Mouse (Mus musculus): ENCODE measurements at regions not wholly inside any gene's neighbourhood (a gene's known extent, or its start where the extent isn't known, plus 50 kb on each side); places are given as distances from the start of the nearest gene placed in this dataset.
A peak's percentile ranks its signal among the peaks of the same experiment; 100 is the strongest.

DNA sequence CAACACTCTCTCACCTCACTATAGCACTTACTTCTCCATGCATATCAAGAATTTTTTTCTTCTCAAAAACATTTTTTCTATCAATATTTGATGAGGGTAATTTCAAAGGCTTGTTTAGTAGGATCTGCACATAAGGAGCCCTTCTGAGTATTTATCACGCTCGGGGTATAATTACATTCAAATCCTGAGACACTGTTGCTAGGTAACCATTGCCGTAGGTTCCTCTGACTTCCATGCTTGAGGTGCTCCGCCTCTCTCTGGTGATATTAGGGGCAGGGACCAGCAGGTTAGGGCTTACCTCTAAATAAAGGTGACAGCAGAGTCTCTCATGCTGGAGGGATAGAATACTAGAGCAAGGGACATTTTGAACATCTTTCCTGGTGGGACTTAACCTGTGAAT, 54.4 kb upstream of the 9630041A04Rik start:
- DNase-seq = no peak
- intact Hi-C loops (cut with DNase I) = no loop called here
- no peak overlapping the region for H3K4me3 ChIP-seq
- TF ChIP-seq CTCF (IDR thresholded peaks at IDR 0.05) = no peak
- H3K27ac ChIP-seq = no peak overlapping the region

- intact Hi-C loops (cut with DNase I) = no loop called here
- TF ChIP-seq CTCF (IDR thresholded peaks at IDR 0.05) = no peak
- peak; percentile 58 for DNase-seq
- Histone ChIP-seq H3K27ac (no peak overlapping the region), H3K4me3 (no peak overlapping the region)
Measured at GRCm38 (mm10) chr9:101796718-101797117, 64.9 kb upstream of the 9630041A04Rik start.

- intact Hi-C loops (cut with DNase I) = no loop called here
- Histone ChIP-seq H3K27ac (no peak overlapping the region), H3K4me3 (no peak overlapping the region)
- no peak for TF ChIP-seq CTCF (IDR thresholded peaks at IDR 0.05)
- DNase-seq = no peak
Measured at GRCm38 (mm10) chr9:101796063-101796462, 65.6 kb upstream of the 9630041A04Rik start.

DNA sequence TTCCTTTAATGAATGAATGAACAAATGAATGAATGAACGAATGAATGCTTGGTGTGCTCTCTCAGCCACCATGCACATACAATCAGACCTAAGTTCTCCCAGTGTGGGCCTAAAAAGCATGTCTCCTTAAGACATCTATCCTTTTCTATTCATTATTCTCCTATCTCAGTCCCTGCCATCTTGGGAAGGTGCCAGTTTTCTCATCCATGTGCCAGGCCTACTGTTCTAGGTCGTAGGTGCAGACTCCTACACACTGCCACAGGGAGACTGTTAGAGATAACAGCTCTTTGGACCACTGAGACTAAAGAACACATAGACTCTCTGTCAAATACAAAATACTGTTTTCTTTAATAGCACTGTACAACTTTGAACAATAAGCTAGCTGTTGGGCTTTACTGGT, 66.2 kb upstream of the 9630041A04Rik start:
- intact Hi-C loops (cut with DNase I) = no loop called here
- DNase-seq = no peak

GRCm38 (mm10) chr9:101790936-101791335, 70.7 kb upstream of the 9630041A04Rik start:
- no peak overlapping the region for H3K27ac ChIP-seq
- TF ChIP-seq CTCF (IDR thresholded peaks at IDR 0.05) = no peak
- H3K4me3 ChIP-seq = no peak overlapping the region
- intact Hi-C loops (cut with DNase I) = no loop called here
- no peak for DNase-seq

More for the DNA sequence above, 66.2 kb upstream of the 9630041A04Rik start:
- Histone ChIP-seq H3K27ac (no peak overlapping the region), H3K4me3 (no peak overlapping the region)
- no peak for TF ChIP-seq CTCF (IDR thresholded peaks at IDR 0.05)

GRCm38 (mm10) chr9:101740949-101741605, 120.6 kb upstream of the 9630041A04Rik start:
- no peak for TF ChIP-seq CTCF (IDR thresholded peaks at IDR 0.05)
- Histone ChIP-seq H3K4me3 (no peak overlapping the region), H3K27ac (no peak overlapping the region)
- no peak for DNase-seq
- intact Hi-C loops (cut with DNase I) = no loop called here

- H3K27ac ChIP-seq = no peak overlapping the region
- no peak for TF ChIP-seq CTCF (IDR thresholded peaks at IDR 0.05)
- H3K4me3 ChIP-seq = no peak overlapping the region
- DNase-seq = no peak
- intact Hi-C loops (cut with DNase I) = no loop called here
Measured at GRCm38 (mm10) chr9:101739322-101739721, 122.3 kb upstream of the 9630041A04Rik start.

DNA sequence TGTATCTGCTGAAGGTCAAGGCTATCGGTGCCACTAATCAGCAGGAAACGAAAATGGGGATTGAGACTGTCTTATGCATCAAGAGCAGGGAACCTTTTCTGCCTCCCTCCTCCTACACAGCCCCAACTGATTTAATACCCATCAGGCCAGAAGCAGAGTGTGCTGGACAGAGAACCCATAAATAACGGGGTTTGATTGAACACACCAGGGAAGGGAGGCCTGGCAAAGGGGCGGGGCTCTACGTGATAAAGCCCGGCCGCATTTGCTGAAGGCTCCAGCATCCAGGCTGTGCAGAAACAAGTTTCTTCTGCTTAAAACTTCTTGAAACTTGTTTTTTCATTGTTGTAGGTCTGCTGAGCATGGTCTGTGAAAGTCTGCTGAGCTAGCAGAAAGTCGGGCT, 127.4 kb upstream of the 9630041A04Rik start:
- no peak overlapping the region for H3K4me3 ChIP-seq
- no peak overlapping the region for H3K27ac ChIP-seq
- intact Hi-C loops (cut with DNase I) = no loop called here
- DNase-seq = no peak
- TF ChIP-seq CTCF (IDR thresholded peaks at IDR 0.05) = no peak

DNA sequence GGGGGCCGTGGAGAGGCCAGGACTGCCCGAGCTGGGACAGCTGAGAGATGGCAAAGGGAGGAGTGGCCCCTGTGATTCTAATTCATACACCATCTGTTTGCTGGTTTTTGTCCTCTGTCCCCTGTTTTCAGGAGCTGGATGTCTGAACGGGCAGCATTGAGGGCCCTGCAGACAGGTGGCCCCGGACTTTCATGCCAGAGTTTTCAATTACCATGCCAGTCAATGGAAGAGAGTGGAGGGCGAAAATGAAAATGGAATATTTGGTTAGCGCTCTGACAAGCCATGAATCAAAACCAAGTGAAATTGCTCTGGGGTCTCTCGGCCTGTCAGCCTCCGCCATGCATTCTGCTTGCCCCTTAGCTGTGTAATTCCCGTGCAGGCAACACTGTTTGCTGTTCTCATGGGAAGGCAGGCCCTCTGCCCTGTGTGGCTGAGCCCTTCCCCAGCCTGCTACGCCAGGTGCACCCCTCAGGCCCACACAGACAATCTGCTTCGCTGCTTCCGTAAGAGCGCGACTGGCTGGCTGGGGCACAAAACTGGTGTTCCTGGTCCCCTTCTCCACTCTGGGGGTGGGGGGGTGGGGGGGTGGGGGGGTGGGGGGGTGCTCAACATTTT, 127.9 kb upstream of the 9630041A04Rik start:
- no peak for DNase-seq
- intact Hi-C loops (cut with DNase I) = no loop called here
- H3K27ac ChIP-seq = no peak overlapping the region
- TF ChIP-seq CTCF (IDR thresholded peaks at IDR 0.05) = no peak
- no peak overlapping the region for H3K4me3 ChIP-seq

- Histone ChIP-seq H3K27ac (no peak overlapping the region), H3K4me3 (no peak overlapping the region)
- intact Hi-C loops (cut with DNase I) = no loop called here
- DNase-seq = no peak
- TF ChIP-seq CTCF (IDR thresholded peaks at IDR 0.05) = no peak
Measured at GRCm38 (mm10) chr9:101730136-101730535, 131.5 kb upstream of the 9630041A04Rik start.

DNA sequence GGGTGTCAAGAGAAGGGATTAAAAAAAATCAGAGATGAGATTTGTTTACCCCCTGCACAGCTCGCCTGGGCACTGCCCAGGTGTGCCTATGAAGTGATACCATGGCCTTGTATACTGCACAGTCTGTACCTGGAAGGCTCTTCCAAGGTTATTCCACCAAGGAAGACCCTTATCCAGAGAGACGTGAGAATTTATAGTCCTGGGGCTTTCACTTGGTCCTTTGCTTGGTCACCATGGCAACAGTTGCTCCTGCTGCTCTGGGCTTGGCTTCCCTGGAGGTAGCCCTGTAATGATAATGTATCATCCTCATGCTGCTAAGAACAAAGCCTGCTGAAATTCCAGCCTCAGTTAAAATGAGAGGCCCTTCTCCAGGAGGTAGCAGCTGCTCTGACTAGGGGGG, 143.7 kb upstream of the 9630041A04Rik start:
- TF ChIP-seq CTCF (IDR thresholded peaks at IDR 0.05) = no peak
- DNase-seq = no peak
- Histone ChIP-seq H3K27ac (no peak overlapping the region), H3K4me3 (no peak overlapping the region)
- intact Hi-C loops (cut with DNase I) = no loop called here

GRCm38 (mm10) chr9:101716326-101716725, 145.3 kb upstream of the 9630041A04Rik start:
- TF ChIP-seq CTCF (IDR thresholded peaks at IDR 0.05) = no peak
- H3K27ac ChIP-seq = no peak overlapping the region
- no peak for DNase-seq
- intact Hi-C loops (cut with DNase I) = no loop called here
- H3K4me3 ChIP-seq = no peak overlapping the region

- no peak for DNase-seq
- H3K27ac ChIP-seq = no peak overlapping the region
- intact Hi-C loops (cut with DNase I) = no loop called here
- no peak overlapping the region for H3K4me3 ChIP-seq
- TF ChIP-seq CTCF (IDR thresholded peaks at IDR 0.05) = no peak
Measured at GRCm38 (mm10) chr9:101714805-101715204, 146.8 kb upstream of the 9630041A04Rik start.

DNA sequence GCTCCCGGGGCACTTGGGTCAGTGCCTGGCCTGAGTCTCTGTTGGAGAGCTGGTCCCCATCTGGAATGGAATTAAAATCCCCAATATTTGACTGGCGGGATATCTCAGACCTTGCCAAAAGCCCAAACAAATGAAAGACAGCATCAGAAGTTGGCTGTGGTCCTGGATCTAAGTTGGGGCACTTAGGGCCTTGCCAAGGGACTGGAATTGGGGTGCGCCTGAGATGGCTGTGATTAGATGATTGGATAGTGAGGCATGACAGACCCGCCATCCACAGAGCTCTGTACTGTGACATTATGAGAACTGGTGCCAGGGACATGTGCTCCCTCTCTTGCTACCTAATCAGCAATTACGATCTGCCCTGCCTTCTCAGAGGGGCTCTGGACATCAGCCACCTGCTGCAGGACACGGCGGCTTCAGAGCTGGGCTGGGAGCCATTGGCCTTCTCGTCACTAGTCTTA, 151.0 kb upstream of the 9630041A04Rik start:
- Histone ChIP-seq H3K4me3 (no peak overlapping the region), H3K27ac (no peak overlapping the region)
- intact Hi-C loops (cut with DNase I) = no loop called here
- no peak for TF ChIP-seq CTCF (IDR thresholded peaks at IDR 0.05)
- peak; percentile 20 for DNase-seq

All from gastrocnemius, adult 2 months (tissue).